Mouse (Mus musculus) NIH3T3 (cell line): ENCODE measurements around the gene Gm20738.
"Not testable (repeated sequence)": the region's sequence is repeated elsewhere in the genome, so short reads cannot be mapped to it uniquely, and the experiment has no call there.

ENCODE experiments used
- DNase-seq: peaks from one replicate; pipeline ENCODE4 v3.0.0-alpha.2; 2012; ENCODE audit warnings: low read depth

Gm20738 gene

GRCm38 (mm10) chrY:37957511-37957910 lies at the start of gene Gm20738:
TSS of gene Gm20738 (plus strand) at chrY:37957811.
- not testable (repeated sequence) for DNase-seq
